Mouse (Mus musculus): ENCODE measurements around the gene Sebox.

Sebox gene

GRCm38 (mm10) chr11:78534516-78534915, 31.3 kb downstream of the Sebox start:
- DNase-seq (ENCODE audit: extremely low spot score, low spot score): no peak

GRCm38 (mm10) chr11:78535376-78536079, 32.3 kb downstream of the Sebox start:
- DNase-seq (ENCODE audit: extremely low spot score, low spot score): no peak

GRCm38 (mm10) chr11:78536080-78536689, 32.9 kb downstream of the Sebox start, which contains the start of the genes Tnfaip1 and Ift20:
Gene Tnfaip1, minus strand, starts transcription at chr11:78536332.
Gene Ift20, plus strand, starts transcription at chr11:78536361.
- peak; percentile 95 for DNase-seq (ENCODE audit: extremely low spot score, low spot score)

- DNase-seq (ENCODE audit: extremely low spot score, low spot score): no peak
These were observed 33.4 kb downstream of the Sebox start for GRCm38 (mm10) chr11:78536690-78537084.

- DNase-seq (ENCODE audit: extremely low spot score, low spot score): no peak
These were observed 37.1 kb downstream of the Sebox start for GRCm38 (mm10) chr11:78540358-78540757.

GRCm38 (mm10) chr11:78544449-78545111, 41.3 kb downstream of the Sebox start:
- DNase-seq (ENCODE audit: extremely low spot score, low spot score): no peak

DNA sequence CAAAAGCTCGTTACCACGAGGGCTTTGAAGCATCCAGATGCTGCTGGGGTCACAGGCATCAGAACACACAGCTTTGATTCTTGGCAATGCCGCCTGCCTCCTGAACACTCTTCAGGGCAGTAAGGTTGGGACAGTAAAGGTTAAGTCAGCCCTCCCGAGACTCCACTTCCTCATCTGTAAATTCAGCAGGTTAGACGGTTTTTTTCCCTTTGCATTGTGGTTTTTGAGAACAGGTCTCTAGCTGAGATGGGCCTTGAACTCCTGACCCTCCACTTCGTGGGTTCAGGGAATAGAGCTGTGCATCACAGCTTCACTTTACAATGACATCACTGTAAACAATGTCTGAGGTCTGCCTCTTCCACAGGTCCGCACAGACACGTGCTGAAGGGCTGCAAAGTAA, 41.9 kb downstream of the Sebox start:
- DNase-seq (ENCODE audit: extremely low spot score, low spot score): no peak

GRCm38 (mm10) chr11:78547718-78548460, 44.6 kb downstream of the Sebox start:
- no peak for DNase-seq (ENCODE audit: extremely low spot score, low spot score)

- no peak for DNase-seq (ENCODE audit: extremely low spot score, low spot score)
These were observed 46.3 kb downstream of the Sebox start for GRCm38 (mm10) chr11:78549491-78549987.

DNA sequence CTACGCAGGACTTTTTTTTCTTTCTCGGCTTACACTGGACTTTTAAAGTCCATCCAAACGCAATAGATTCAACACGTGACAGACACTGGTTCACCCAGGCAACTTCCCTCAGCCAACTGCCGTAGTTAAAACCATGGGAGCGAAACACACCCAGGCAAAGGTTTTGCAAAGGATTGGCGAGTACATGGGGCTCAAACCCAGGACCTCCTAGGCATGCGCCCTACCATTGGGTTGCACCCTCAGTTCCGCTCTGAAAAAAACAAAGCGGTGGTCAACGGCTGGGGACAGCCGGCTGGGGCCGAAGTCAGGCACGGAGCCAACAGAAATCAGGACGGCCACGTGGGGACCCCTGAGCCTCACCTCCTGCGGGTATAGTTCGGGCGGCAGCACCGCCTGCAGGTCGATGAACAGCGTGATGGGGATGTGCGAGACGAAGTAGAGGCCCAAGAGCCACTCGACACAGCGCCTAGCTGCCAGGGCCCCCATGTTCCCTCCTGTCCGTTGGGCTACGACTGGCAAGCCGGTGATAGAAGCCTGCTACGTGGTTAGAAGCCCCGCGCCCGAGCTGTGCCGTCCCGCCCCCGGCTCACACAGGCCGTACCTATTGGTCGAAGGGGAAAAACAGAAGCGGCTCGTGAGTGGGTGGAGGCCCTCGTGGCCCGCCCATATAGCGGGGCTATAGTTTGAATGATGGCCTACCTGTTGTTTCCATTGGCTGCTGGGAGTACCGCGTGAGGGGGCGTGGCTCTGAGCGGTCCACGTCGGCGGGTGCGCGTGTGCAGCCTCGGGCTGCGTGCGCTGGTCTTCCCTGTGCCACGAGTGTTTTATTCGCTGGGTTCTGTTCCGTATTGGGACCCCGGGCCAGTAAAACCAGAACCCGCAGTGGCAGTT, 47.2 kb downstream of the Sebox start, which contains the start of gene Tmem97:
TSS of gene Tmem97 (minus strand) at position 610 of the 891 bp plus-strand sequence.
- peak; percentile 94 for DNase-seq (ENCODE audit: extremely low spot score, low spot score)

- peak; percentile 30 for DNase-seq (ENCODE audit: extremely low spot score, low spot score)
These were observed 47.8 kb downstream of the Sebox start for GRCm38 (mm10) chr11:78551059-78551398.

Data from neural tube, embryonic 10.5 days (tissue).